In the genomic region with DNA sequence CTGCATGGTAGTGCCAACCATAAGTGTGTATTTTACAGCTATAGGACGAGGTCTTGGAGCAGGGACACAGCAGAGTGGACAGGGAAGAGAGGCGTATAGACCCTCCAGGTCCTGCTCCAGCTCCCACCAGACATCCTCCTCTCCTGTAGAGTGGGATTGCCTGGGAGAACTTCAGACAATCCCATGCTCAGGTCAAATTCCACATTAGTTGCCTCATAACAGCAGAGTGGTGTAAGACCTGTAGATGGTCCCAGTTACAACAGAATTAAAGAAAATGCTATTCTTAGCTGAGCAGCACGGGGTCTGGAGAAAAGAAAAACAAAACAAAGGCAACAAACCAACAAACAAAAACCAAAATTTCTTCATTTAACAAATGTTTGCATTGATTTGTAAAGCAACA, we compare ENCODE assay signal across 9 mouse cellular contexts. TPM values are rescaled to one million over a fixed set of nuclear protein-coding genes. Genes with fewer than 3 reads are reported as not detected.
DNase-seq lines count a peak whose midpoint lies in the region; ATAC-seq lines count a peak whose summit lies in the region.
"Had no signal": no experiment of that assay in that cellular context is flagged by ENCODE, and none has a peak within 500 bp of the region (broad histone marks: within the 10 kb centered on the region; RNA-seq: fewer than 3 reads in every experiment).

No protein-coding gene starts in this region.

- peak overlapping the region; percentile 73 for H3K4me2 ChIP-seq in heart, embryonic 12.5 days
- peak overlapping the region; percentile 63; the same call in 1 of the 2 replicates for H3K4me2 ChIP-seq in lung, embryonic 16.5 days (ENCODE audit: low read depth, low read length)

- no peak overlapping the region for H3K4me3 ChIP-seq in heart, embryonic 12.5 days
- H3K4me3 ChIP-seq in lung, embryonic 16.5 days (ENCODE audit: low read length), result no peak overlapping the region
- H3K4me3 ChIP-seq in midbrain, embryonic 10.5 days, result 0 out of 2 replicates have a peak overlapping the region, but pooled peaks have one; percentile 62

- no peak for DNase-seq in heart, postnatal 25 days (ENCODE audit: low spot score)
- no peak for DNase-seq in lung, postnatal 10 days
- no peak for DNase-seq in midbrain, embryonic 10.5 days (ENCODE audit: low spot score)
- peak; percentile 34 for DNase-seq in yolk sac, embryonic 10.5 days (ENCODE audit: low spot score)
- no peak for DNase-seq in gastrocnemius, postnatal 36 days
- DNase-seq: lung, postnatal 4 days had no signal

- peaks cover under 1% of the 10 kb centered on the region; the same call in 1 of the 2 replicates for H3K36me3 ChIP-seq in heart, embryonic 12.5 days
- H3K36me3 ChIP-seq in lung, embryonic 16.5 days (ENCODE audit: control insufficient read depth, insufficient read depth, low read length), result no peaks in the 10 kb centered on the region
- H3K36me3 ChIP-seq in midbrain, embryonic 10.5 days, result no peaks in the 10 kb centered on the region

- H3K9me3 ChIP-seq in heart, embryonic 12.5 days (replicated peaks), result no peaks in the 10 kb centered on the region
- no peaks in the 10 kb centered on the region for H3K9me3 ChIP-seq in lung, embryonic 16.5 days (ENCODE audit: control insufficient read depth, low read length)
- H3K9me3 ChIP-seq in midbrain, embryonic 10.5 days (replicated peaks), result no peaks in the 10 kb centered on the region

- 73% methylated on average over 3 of the region's 3 CpGs for WGBS in heart, embryonic 12.5 days
- WGBS in lung, embryonic 16.5 days, result 64% methylated on average over 3 of the region's 3 CpGs
- WGBS in midbrain, embryonic 10.5 days, result 71% methylated on average over 3 of the region's 3 CpGs

- H3K4me1 ChIP-seq in heart, embryonic 12.5 days (replicated peaks), result peaks cover 24% of the 10 kb centered on the region
- H3K4me1 ChIP-seq in lung, embryonic 16.5 days (replicated peaks; ENCODE audit: control insufficient read depth, insufficient read depth, low read length), result peaks cover 17% of the 10 kb centered on the region
- peaks cover 56% of the 10 kb centered on the region for H3K4me1 ChIP-seq in midbrain, embryonic 10.5 days

- no peaks in the 10 kb centered on the region for H3K27me3 ChIP-seq in heart, embryonic 12.5 days (replicated peaks)
- no peaks in the 10 kb centered on the region for H3K27me3 ChIP-seq in lung, embryonic 16.5 days (ENCODE audit: control insufficient read depth, insufficient read depth, low read depth, low read length)
- H3K27me3 ChIP-seq in midbrain, embryonic 10.5 days (ENCODE audit: low read depth, poor library complexity, severe bottlenecking), result no peaks in the 10 kb centered on the region

- intact Hi-C loops in heart, postnatal 25 days (cut with DNase I), result no loop called here
- intact Hi-C loops in gastrocnemius, postnatal 36 days (cut with DNase I), result no loop called here

- H3K27ac ChIP-seq in heart, embryonic 12.5 days (ENCODE audit: poor library complexity, severe bottlenecking), result no peak overlapping the region
- no peak overlapping the region for H3K27ac ChIP-seq in lung, embryonic 16.5 days (ENCODE audit: low read length)
- 0 out of 2 replicates have a peak overlapping the region, but pooled peaks have one; percentile 13 for H3K27ac ChIP-seq in midbrain, embryonic 10.5 days (replicated peaks)

- no peak overlapping the region for H3K9ac ChIP-seq in heart, embryonic 12.5 days
- H3K9ac ChIP-seq in lung, embryonic 16.5 days (ENCODE audit: low read length), result no peak overlapping the region

- ATAC-seq in heart, embryonic 12.5 days (ENCODE audit: insufficient number of reproducible peaks, low FRiP score), result no peak
- no peak for ATAC-seq in lung, embryonic 16.5 days (ENCODE audit: low read depth)
- no peak for ATAC-seq in granulocyte monocyte progenitor cell, adult 5-6 weeks (replicated peaks; ENCODE audit: poor library complexity, severe bottlenecking)

RNA-seq across cellular contexts. Expression of gene Glrx, which starts 2.3 kb away (rescaled TPM):
- polyA plus RNA-seq in heart, embryonic 12.5 days (2016; fragmentation: Nextera tagmentation; extraction: Ambion mirVana), result 92.3 and 96.6 TPM in 2 replicates
- total RNA-seq in heart, postnatal 25 days (2021), result 10 to 100 TPM; 46.9 to 49.4 TPM
- polyA plus RNA-seq in lung, embryonic 16.5 days (2015; fragmentation: Nextera tagmentation; extraction: Ambion mirVana), result 56.9 and 58.0 TPM in 2 replicates
- polyA plus RNA-seq in midbrain, embryonic 10.5 days (2016; fragmentation: Nextera tagmentation; extraction: Ambion mirVana), result 32.7 and 33.9 TPM in 2 replicates
- 10 to 100 TPM; 31.7 to 34.9 TPM for total RNA-seq in gastrocnemius, postnatal 36 days (2021)
- total RNA-seq in granulocyte monocyte progenitor cell, adult 5-6 weeks (2014; fragmentation: Nextera tagmentation), result 143 and 158 TPM in 2 replicates
- 130 and 142 TPM in 2 replicates for total RNA-seq in granulocyte monocyte progenitor cell, adult 5-6 weeks (2017)
